Mouse (Mus musculus): Measurements from ENCODE around the gene Tmem52b. TPM values are rescaled to one million over a fixed set of nuclear protein-coding genes. Genes with fewer than 3 reads are reported as not detected.
"Not testable (repeated sequence)": the region's sequence is repeated elsewhere in the genome, so short reads cannot be mapped to it uniquely, and the experiment has no call there.

Tmem52b gene
- 0.09 TPM in 1 of 2 replicates, not detected in the other for polyA plus RNA-seq (2015; fragmentation: Nextera tagmentation; extraction: Ambion mirVana)

DNA sequence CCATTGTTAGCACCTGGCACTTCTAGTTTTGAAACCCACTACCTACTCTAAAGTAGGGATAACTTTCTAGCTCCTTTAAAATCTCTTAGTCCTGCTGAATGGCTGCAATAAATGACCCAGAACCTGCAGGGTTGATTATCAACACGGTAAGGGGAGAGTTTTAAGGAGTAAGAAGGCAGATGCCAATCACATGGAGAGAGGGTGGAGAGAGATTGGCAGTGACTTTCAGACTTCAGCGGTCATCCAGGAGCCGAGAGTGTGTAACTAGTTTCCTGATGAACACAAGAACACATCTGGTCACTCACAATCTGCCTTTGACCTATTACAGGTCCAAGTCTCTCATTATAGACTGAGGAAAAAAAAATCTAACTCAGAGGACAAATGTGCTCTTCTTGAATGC lies at the start of gene Tmem52b:
Gene Tmem52b (plus strand): TSS at position 189 of the 400 bp plus-strand sequence.
- Histone ChIP-seq H3K9me3 (no peaks in the 10 kb centered on the region), H3K27ac (peak within 1 kb of the TSS; percentile 70; the same call in 1 of the 2 replicates), H3K36me3 (no peaks in the 10 kb centered on the region), H3K27me3 (replicated peaks) (no peaks in the 10 kb centered on the region), H3K4me1 (replicated peaks) (peaks cover 5% of the 10 kb centered on the region), H3K4me3 (replicated peaks) (no peak within 1 kb of the TSS), H3K9ac (no peak within 1 kb of the TSS), H3K4me2 (replicated peaks) (no peak within 1 kb of the TSS)
- 58% methylated on average over 3 of the region's 3 CpGs for WGBS
- no peak for ATAC-seq

DNA sequence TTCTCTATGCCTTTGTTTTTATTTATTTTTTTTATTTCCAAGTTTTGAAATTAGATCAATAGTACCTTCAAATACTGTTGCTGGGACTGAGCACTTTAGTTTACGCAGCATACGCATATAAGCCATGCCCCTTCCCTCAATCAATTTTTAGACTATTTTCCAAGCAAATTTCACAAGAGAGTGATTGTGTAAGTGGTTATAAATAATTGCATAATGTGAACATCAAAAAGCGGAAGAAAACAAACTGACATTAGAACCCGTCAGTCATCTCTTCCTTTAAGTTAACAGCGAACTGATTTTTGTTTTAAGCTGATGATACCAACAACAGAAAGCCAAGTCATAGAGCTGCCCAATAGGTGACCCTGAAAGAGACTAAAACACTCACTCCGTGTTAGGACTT lies 41.0 kb upstream of the Tmem52b start:
- 87% methylated on average over 6 of the region's 6 CpGs for WGBS
- H3K9ac ChIP-seq = no peak overlapping the region
- no peak for ATAC-seq
- H3K36me3 ChIP-seq = no peaks in the 10 kb centered on the region
- H3K9me3 ChIP-seq = no peaks in the 10 kb centered on the region
- H3K27me3 ChIP-seq (replicated peaks) = no peaks in the 10 kb centered on the region
- H3K4me3 ChIP-seq (replicated peaks) = no peak overlapping the region
- no peak overlapping the region for H3K4me2 ChIP-seq (replicated peaks)
- no peak overlapping the region for H3K27ac ChIP-seq
- no peaks in the 10 kb centered on the region for H3K4me1 ChIP-seq (replicated peaks)

DNA sequence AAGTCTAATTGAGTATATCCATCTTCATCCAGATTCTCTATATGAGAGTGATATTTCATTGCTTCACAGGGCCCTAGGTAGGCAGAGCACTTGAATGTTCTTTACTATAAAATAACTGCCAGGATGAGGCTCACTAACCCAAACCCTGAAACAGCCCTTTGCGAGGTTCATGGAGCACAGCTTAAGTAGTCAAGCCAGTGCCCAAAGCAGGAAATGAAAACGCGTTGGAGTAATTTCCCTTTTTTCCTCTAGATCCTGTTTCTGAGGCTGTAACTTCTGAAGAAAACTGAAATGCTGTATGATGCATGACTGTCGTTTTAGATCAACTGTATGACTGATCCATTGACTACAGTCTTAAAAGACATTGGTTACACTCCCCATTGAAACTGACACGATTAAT lies 39.7 kb upstream of the Tmem52b start:
- ATAC-seq = no peak
- Histone ChIP-seq H3K9me3 (no peaks in the 10 kb centered on the region), H3K27me3 (replicated peaks) (no peaks in the 10 kb centered on the region), H3K9ac (no peak overlapping the region), H3K27ac (no peak overlapping the region), H3K4me1 (replicated peaks) (no peaks in the 10 kb centered on the region), H3K4me3 (replicated peaks) (no peak overlapping the region), H3K4me2 (replicated peaks) (no peak overlapping the region), H3K36me3 (no peaks in the 10 kb centered on the region)
- WGBS = 81% methylated on average over 5 of the region's 5 CpGs

DNA sequence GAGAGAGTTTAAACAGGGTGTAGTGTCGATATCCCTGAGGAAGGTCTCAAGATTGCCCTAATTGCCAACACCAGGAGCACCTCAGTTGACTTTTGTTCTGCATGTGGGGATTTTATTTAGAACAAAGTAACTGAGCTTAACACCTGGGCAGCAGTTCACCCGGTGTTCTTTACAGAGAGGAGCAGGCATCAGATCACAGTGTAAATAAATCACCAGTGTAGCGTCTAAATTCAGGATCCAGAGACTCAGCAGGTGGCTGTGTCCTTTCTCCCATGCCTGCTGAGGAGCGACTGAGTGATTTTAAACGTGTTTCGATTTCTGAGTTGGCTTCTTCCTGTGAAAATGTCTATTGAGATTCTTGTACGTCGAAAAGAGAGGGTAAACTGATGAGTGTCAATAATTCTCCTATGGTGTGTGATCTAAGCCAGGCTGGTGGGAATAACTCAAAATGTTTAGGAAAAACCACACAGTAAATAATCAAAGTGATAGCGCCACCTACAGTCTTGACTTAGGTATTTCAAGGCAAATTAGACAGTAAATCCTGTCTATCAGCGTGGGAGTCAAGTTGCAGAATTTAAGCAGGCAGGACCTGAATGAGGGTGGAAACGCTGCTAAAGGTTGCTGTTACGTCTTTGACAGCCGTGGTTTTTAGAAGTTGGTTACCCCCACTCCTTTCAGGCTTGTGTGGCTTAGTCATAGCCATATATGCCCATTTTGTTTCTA lies 35.8 kb upstream of the Tmem52b start:
- WGBS = 34% methylated on average over 13 of the region's 13 CpGs
- no peaks in the 10 kb centered on the region for H3K9me3 ChIP-seq

DNA sequence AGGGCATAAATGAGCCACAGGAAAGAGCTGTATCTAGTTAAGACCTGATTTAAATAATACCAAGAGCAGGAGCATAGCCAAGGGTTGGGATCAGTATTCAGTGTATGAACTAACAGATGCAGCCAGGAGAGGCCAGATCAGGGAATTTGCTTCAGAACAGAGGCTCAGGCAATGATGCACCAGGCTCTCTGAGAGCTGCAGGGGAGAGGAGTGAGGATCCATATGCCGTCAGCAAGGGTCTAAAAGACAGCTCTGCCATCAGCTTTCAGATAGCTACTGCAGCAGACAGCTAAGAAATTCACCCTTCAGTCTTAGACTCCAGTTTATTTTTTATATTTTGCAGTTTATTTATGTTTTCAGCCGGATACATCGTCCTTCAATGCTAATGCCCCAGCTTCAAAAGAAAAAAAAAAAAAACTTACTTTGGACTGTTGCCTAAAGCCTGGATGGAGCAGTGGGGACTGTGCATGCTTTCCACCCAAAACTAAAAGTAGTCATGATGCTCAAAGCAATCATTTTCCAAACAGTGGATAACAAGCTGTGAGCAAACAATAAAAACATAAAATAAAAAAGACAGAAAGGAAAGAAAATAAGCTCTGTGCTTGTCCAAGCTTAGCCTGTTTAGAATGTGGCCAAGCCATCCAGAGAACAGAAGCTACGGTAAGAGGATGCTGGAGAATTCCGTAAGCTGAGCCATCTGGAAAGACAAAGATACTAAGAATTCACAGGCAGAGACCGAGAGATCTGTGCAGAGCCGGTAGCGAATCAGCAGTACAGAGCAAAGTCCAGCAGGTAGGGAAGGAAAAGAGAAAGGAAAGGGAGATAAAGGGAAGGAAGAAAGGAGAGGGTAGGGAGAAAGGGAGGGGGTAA lies 32.0 kb upstream of the Tmem52b start:
- H3K4me1 ChIP-seq (replicated peaks) = no peaks in the 10 kb centered on the region
- no peak for ATAC-seq
- WGBS = 46% methylated on average over 8 of the region's 8 CpGs
- H3K4me2 ChIP-seq (replicated peaks) = no peak overlapping the region
- no peak overlapping the region for H3K9ac ChIP-seq
- no peak overlapping the region for H3K4me3 ChIP-seq (replicated peaks)
- H3K27ac ChIP-seq = no peak overlapping the region
- no peaks in the 10 kb centered on the region for H3K9me3 ChIP-seq
- no peaks in the 10 kb centered on the region for H3K27me3 ChIP-seq (replicated peaks)
- H3K36me3 ChIP-seq = no peaks in the 10 kb centered on the region

More for the DNA sequence above, 35.8 kb upstream of the Tmem52b start:
- no peak for ATAC-seq
- H3K27ac ChIP-seq = no peak overlapping the region
- no peaks in the 10 kb centered on the region for H3K36me3 ChIP-seq
- no peaks in the 10 kb centered on the region for H3K4me1 ChIP-seq (replicated peaks)
- H3K9ac ChIP-seq = no peak overlapping the region
- H3K4me2 ChIP-seq (replicated peaks) = no peak overlapping the region
- H3K4me3 ChIP-seq (replicated peaks) = no peak overlapping the region
- no peaks in the 10 kb centered on the region for H3K27me3 ChIP-seq (replicated peaks)

DNA sequence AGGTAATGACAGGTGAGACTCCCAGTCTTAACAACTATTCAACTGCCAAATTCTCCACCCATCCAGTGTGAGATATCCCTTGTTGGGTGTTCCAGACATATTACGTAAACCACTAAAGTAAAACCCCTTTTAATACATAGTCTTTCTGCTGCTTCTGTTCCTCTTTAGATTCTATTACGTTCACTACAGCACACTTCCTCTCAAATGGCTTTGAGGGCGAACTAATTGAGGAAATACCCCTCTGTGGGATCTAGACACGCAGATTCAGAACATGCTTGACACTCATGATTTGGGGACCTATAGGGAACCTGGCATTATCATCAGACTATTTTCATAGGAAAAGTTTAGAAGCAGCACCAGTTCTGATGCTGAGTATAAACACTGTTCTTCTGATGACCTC lies 17.4 kb upstream of the Tmem52b start:
- H3K9ac ChIP-seq = no peak overlapping the region
- H3K36me3 ChIP-seq = no peaks in the 10 kb centered on the region
- WGBS = 80% methylated on average over 4 of the region's 4 CpGs
- H3K4me2 ChIP-seq (replicated peaks) = no peak overlapping the region
- H3K27ac ChIP-seq = no peak overlapping the region
- H3K9me3 ChIP-seq = no peaks in the 10 kb centered on the region
- no peaks in the 10 kb centered on the region for H3K4me1 ChIP-seq (replicated peaks)
- no peak for ATAC-seq
- H3K4me3 ChIP-seq (replicated peaks) = no peak overlapping the region
- H3K27me3 ChIP-seq (replicated peaks) = no peaks in the 10 kb centered on the region

DNA sequence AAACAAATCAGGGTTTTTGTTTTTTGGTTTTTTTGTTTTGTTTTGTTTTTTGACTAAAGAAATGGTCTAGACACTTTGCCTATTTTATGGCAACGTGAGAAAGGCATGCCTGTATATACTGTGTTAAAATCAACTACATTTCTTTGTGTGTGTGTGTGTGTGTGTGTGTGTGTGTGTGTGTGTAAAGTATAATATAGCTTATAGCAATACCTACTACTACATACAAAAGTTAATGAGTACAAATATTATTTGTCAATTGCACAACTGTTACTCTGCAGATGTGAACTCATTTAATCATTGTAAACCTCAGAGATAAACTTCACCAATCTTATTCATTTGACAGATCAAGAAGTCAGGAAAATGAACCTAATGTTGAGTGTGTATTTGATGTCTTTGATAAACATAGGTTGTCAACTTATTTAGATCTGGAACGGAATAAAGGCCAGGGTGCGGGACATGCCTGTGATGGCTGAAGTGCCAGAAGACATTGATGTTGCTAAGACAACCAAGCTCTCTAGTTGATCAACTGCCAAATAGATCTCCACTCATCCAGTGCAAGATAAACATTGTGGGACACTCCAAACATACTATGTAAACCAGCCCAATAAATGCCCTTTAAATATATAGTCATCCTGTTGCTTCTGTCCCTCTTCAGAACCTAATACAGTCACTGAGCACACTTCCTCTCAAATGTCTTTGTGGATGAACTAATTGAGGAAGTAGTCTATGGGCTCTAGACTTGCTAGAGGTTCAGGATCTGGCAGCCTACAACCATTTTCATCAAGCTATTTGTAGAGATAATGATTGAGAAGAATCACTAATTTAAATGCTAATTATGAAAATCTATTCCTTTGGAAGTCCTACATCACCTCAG lies 14.8 kb upstream of the Tmem52b start:
- no peak overlapping the region for H3K9ac ChIP-seq
- no peaks in the 10 kb centered on the region for H3K9me3 ChIP-seq
- H3K4me3 ChIP-seq (replicated peaks) = no peak overlapping the region
- H3K4me1 ChIP-seq (replicated peaks) = no peaks in the 10 kb centered on the region
- H3K27me3 ChIP-seq (replicated peaks) = no peaks in the 10 kb centered on the region
- no peak overlapping the region for H3K27ac ChIP-seq
- no peaks in the 10 kb centered on the region for H3K36me3 ChIP-seq
- H3K4me2 ChIP-seq (replicated peaks) = no peak overlapping the region
- WGBS = 81% methylated on average over 3 of the region's 3 CpGs
- no peak for ATAC-seq

DNA sequence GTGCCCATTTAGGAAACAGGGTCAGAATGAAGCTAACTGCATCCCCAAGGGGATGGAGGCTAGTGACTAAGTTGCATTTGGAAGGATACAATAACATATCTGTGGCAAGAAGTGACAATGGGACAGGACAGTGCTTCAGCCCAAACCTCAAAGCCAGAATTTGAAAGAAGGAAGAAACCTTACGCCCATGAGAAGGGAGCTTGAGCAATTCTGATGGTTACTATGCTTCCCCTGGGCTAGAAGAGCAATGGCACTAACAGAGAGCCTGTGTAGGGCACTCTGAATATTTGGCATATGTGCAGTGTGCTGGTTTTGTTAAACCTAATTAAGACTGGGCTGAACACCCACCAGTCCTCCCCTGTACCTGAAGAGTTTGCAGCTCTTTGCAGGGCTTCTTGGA lies 12.8 kb upstream of the Tmem52b start:
- H3K36me3 ChIP-seq; H3K27me3 ChIP-seq (replicated peaks); H3K4me3 ChIP-seq (replicated peaks); H3K27ac ChIP-seq; H3K9me3 ChIP-seq; H3K4me1 ChIP-seq (replicated peaks); ATAC-seq; H3K9ac ChIP-seq; H3K4me2 ChIP-seq (replicated peaks): not testable (repeated sequence)
- 95% methylated on average over 1 of the region's 1 CpGs for WGBS

DNA sequence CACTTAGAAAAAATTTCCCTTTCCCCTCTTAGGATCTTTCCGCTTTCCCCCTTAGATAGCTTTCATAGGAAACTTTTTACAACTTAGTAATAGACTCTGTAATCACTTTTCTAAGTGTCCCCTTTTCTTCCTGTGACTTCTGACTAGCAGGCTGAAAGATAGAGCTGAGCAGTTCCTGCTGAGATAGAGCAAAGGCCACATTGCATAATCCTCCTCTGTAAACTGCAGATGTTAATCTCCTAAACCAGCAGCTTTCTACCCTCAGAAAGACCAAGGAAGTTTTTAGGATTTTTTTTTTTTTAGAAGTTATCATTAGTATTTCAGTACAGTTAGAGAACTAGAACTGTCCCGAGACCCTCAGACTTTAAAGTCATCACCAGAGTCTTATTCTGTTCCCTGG lies 8.9 kb upstream of the Tmem52b start:
- no peaks in the 10 kb centered on the region for H3K4me1 ChIP-seq (replicated peaks)
- H3K9me3 ChIP-seq = no peaks in the 10 kb centered on the region
- 77% methylated on average over 2 of the region's 2 CpGs for WGBS
- no peak overlapping the region for H3K9ac ChIP-seq
- no peaks in the 10 kb centered on the region for H3K36me3 ChIP-seq
- ATAC-seq = no peak
- H3K4me3 ChIP-seq (replicated peaks) = no peak overlapping the region
- no peak overlapping the region for H3K4me2 ChIP-seq (replicated peaks)
- no peak overlapping the region for H3K27ac ChIP-seq
- no peaks in the 10 kb centered on the region for H3K27me3 ChIP-seq (replicated peaks)

DNA sequence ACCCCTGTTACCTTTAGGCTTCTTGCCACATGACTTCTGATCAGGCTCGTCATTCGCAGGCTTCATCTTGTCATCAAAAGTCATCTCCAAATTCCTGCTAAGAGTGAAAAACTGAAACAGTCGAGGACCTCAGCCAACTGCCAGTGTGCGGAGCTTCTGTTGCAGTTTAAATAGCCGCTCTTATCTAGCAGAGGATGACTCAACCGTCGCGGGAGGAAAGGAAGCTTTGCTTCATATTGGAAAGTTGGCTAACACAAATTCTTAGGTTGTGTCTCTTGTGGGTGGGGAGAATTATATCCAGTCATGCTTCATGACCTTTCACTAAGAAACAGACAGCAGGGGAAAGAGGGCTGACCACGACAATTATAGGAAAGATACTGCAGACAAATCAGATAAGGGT lies 5.3 kb upstream of the Tmem52b start, which contains the start of gene Olr1:
Gene Olr1 (minus strand): TSS at position 142 of the 400 bp plus-strand sequence.
- Histone ChIP-seq H3K27me3 (replicated peaks) (no peaks in the 10 kb centered on the region), H3K9ac (no peak within 1 kb of the TSS), H3K4me1 (replicated peaks) (no peaks in the 10 kb centered on the region), H3K4me2 (replicated peaks) (no peak within 1 kb of the TSS), H3K4me3 (replicated peaks) (no peak within 1 kb of the TSS), H3K36me3 (no peaks in the 10 kb centered on the region), H3K9me3 (no peaks in the 10 kb centered on the region), H3K27ac (no peak within 1 kb of the TSS)
- 77% methylated on average over 9 of the region's 9 CpGs for WGBS
- ATAC-seq = no peak

DNA sequence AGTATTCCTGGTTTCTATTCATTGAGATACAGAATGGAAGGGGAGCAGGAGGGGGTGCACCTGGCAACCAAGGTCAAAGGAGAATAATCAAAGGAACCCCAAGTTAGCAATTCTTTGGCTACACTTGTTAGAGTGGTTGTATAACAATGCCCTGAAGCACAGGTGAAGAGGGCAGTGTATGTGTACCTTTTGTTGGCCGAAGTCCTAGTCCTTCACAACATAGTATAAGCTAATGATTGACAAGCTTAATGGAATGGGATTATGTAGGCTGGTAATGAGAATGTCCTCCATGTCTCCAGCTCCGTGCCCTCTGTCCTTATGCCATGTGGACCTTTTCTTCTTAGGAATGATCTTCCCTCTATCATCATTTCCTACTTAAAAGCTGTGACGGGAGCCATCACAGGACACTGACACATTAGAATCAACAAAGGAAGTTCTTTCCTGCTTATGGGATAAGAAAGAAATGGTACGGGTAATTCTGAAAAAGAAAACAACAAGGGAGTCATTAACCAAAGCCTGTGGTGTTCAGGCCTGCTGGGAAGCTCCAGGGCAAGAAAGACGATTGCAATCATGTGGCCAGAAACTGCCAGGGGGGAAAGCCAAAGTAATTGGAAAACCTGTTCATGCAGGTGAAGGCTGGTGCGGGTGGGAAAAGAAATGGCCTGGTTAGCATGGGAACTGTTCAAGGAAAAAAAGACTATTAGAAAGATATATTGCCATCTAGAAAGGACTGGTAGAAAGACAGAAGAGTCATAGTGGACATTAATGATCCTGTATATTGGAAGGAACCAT lies 2.0 kb upstream of the Tmem52b start:
- 65% methylated on average over 6 of the region's 6 CpGs for WGBS
- no peak overlapping the region for H3K4me3 ChIP-seq (replicated peaks)
- no peak overlapping the region for H3K9ac ChIP-seq
- no peaks in the 10 kb centered on the region for H3K36me3 ChIP-seq
- H3K4me1 ChIP-seq (replicated peaks) = peaks cover 5% of the 10 kb centered on the region
- no peak overlapping the region for H3K4me2 ChIP-seq (replicated peaks)
- H3K9me3 ChIP-seq = no peaks in the 10 kb centered on the region
- no peak overlapping the region for H3K27ac ChIP-seq
- H3K27me3 ChIP-seq (replicated peaks) = no peaks in the 10 kb centered on the region
- peak; percentile 41; the same call in 1 of the 2 replicates for ATAC-seq

Data from intestine, embryonic 15.5 days (tissue).